Mouse (Mus musculus) cerebellum, adult (tissue): ENCODE data around the gene Cradd.

Experiments used
- ATAC-seq: cut with Nextera tagmentation; 2 replicates; pipeline ENCODE4 v1.9.2; 2017; ENCODE audit warnings: mild to moderate bottlenecking, moderate library complexity, mixed read lengths; ENCODE audit not compliant: insufficient number of reproducible peaks, low FRiP score, low TSS enrichment

Gene Cradd

DNA sequence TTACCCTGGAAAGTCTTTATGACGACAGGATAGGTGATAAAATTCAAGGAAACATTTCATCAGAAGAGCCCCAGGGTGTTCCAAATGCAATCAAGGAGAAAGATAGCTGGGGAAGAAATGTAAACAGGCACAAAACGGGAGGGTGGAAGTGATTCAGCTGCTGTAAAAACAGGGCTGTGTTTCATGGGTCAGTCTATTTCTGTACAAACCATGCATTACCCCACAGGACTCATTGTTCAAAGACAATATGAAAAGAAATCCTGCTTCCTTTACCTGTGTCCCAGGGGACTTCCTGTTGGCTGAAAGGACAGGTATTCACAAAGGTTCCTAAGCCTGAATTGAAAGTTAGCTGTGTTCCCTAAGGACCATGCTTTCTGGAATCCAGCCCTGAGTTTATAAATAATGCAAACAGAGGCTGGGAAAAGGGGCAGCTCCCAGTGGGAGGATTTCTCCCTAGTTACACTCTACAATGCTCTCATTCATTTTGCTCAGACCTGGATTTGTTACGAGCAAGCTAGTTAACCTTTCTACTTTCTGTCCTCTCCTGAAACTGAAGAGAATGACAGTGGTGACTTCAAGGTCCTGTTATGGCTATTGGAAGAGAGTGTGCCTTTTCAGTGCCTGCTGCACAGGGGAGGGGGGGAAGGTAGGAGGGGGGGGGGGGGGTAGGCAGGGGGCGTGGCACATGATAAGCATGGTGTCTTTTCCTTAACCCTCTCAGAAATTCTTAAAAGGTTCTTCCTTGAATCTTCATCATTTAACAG lies 13.0 kb upstream of the Cradd start:
- no peak for ATAC-seq

GRCm38 (mm10) chr10:95334826-95335225 lies 10.9 kb upstream of the Cradd start:
- ATAC-seq, result no peak

DNA sequence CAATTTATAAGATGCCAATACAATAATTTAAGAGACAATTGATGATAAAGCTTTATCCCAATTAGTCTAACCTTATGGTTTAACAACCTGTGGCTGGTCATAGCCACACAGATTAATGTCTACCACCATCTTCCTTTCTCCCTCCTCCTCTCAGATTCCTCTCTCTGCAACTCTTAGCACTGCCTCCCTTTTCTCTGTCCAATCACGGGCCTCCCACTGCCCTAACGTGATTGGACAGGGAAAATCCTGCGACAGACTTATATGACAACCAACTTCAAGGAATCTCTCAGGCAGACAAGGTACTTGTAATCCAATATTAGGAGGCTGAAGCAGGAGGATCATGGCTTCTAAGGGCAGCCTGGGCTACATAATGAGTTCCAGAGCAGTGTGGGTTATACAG lies 8.7 kb upstream of the Cradd start:
- ATAC-seq, result no peak

DNA sequence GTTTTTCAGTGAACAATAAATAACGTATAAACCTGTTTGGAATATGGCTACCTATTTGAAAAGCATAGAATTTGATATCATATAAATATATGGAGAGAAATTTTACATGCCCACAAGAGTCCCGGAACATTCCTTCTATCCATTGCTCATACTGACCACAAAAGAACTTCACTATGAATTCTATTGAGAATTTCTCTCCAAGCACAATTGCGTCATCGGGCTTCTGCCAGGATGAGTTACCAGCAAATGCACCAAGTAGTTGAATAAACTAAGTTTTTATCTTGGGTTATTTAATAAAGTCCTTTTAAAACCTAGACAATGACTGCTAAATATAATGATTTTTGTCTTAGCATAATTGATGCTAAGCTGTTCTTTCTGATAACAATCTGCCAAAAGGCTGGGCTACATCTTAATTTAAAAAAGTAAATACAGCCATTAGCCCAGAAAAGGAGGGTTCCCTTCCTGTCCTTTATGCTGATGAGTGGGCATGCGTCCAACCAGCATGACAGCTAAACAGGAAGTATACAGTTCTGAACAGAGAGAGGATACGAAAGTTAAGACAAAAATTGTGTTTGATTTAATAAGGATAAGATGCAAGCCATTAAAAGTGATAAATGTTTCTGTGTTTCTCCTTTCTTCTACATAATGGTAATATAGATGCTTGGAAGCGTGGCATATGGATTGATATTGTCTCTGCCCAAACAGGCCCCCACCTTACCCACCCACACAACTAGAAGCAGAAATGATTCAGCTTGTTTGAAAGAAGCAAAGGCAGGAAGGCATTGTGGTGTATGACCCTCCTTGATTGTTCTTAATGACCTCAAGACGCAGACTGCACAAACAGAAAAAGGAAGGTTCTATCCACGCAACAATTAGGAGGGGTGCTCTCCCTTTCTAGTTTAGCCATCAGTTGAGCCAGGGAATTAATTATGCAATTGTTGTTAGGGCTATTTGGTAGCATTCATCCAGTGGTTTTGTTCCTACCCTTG lies 6.7 kb upstream of the Cradd start:
- no peak for ATAC-seq

- ATAC-seq, result no peak
Observed at GRCm38 (mm10) chr10:95329884-95330283, 6.0 kb upstream of the Cradd start.

GRCm38 (mm10) chr10:95324278-95324631 lies 322 bp upstream of the Cradd start:
- no peak for ATAC-seq

GRCm38 (mm10) chr10:95322076-95323070 lies 1.6 kb downstream of the Cradd start:
- ATAC-seq, result peak; percentile 91

DNA sequence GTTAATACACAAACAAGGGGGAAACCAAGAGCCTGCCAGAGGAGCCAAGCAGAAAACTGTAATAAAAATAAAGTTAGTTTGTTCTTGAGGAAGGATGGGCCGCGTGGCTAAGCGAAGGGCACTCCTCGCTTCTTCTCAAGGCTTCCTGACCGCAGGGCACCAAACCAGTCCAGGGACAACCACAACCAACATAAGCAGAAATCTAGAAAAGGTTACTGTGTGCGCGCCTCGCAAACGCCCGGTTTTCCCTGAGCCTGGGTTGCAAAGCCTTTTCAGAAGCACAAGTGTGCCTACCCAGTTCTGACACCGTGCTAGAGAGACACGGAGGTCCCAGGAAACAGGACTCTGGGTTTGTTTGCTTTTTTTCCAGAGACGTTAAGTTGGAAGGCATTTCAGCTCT lies 4.9 kb downstream of the Cradd start:
- no peak for ATAC-seq

DNA sequence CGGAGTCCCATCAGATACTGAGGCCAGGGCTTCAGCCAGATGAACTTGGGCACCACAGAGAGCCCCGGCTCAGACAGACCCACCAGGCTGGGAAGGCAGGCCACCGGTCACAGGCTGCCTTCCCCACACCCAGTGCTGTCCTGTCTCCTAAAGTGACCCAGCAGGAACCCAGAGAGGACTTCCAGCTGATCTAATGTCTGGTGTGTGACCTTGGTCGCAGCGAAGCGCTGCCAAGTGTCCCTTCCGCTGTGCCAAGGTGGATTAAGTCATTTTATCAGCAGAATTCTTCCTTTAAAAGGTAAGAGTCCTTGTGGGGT lies 5.6 kb downstream of the Cradd start:
- ATAC-seq, result no peak

DNA sequence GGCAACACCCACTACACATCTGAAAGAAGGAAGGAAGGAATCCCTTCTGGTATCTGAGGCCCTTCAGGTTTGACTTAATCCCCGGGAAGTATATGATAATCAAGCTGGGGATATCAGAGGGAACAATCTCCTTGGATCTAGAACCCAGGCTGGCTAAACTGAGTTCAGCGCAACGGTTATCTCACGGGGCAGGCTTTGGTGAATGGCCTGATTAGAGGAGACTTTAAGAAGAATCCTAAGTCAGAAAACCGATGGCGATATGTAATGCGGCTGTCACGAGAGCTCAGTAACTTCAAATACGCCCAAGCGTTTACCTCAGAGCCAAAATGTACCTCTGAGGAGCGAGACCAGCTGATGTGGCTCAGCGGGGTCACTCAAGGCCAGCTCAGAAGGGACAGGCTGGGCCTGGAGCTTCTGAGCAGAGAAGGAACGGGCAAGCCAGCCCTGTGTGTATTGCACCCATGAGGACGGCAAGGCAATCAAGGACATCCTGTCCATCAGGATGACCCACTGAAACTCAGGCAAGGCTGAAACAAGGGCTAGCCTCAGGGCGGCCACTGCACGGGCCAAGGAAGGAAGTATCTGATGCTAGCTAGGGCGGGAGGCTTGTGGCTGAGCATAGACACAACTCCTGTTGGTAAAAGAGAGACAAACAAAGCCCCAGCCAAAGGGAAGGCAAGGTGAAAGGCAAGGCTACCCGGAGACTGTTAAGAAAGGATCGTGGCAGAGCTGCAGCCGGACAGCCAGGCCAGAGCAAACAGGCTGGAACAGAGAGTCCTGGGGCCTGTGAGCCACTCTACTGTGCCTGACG lies 6.1 kb downstream of the Cradd start:
- no peak for ATAC-seq

DNA sequence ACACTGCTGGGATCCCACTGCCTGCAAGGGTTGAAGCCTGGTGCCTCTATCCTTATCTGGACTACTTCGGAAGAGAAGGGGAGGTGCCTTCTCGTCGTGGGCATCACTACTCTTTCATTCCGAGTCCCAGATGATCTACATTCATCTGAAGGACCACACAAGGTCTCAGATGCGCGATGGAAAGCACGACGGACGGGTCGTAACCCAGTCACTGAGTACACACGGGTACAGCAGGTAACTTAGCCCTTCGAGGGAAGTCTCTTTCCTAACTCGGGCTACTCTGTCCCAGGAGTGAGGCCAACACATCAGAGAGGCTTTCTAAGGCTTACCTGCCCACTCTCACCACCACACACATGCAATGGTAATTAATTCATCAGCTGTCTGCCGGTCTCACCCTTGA lies 6.8 kb downstream of the Cradd start:
- ATAC-seq, result no peak

DNA sequence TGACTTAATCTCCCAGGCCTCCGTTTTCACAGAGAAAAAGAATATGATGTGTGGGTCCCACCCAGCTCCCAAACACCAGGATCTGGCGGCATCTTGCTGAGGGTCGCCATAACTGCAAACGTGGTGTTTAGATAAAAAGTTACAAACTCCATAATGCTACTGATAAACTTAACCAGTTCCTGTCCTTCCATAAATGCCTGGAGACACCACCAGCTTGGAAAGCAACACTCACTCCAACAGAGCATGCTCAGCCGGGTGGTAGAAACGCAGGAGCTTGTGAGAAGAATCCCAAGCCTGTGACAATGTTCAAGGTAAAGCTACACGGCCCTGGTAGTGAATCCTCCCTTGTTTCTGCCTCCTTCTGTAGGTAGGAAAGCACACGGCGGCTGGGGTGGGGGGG lies 7.3 kb downstream of the Cradd start:
- ATAC-seq, result no peak

- no peak for ATAC-seq
Observed at GRCm38 (mm10) chr10:95315801-95316474, 8.0 kb downstream of the Cradd start.

- ATAC-seq, result no peak
Observed at GRCm38 (mm10) chr10:95315321-95315720, 8.6 kb downstream of the Cradd start.

DNA sequence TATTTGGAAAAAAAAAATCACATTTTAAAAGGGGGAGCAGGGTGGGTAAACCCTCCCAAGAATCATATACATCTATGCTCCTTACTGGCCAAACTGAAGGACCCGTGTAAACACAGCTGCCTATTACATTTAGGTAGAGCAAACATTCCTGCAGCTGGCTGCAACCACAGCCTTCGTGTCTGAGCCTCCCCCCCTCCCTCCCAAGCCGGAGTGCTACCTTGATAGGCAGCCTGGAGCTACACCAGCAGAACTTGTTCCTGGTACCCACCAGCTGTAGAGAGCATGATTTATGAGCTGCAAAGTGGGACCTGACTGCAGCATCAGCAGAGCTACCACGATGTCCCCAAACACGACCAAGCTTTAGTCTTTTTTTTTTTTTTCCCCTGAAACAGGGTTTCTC lies 9.9 kb downstream of the Cradd start:
- ATAC-seq, result no peak

GRCm38 (mm10) chr10:95313524-95313923 lies 10.4 kb downstream of the Cradd start:
- ATAC-seq, result no peak

DNA sequence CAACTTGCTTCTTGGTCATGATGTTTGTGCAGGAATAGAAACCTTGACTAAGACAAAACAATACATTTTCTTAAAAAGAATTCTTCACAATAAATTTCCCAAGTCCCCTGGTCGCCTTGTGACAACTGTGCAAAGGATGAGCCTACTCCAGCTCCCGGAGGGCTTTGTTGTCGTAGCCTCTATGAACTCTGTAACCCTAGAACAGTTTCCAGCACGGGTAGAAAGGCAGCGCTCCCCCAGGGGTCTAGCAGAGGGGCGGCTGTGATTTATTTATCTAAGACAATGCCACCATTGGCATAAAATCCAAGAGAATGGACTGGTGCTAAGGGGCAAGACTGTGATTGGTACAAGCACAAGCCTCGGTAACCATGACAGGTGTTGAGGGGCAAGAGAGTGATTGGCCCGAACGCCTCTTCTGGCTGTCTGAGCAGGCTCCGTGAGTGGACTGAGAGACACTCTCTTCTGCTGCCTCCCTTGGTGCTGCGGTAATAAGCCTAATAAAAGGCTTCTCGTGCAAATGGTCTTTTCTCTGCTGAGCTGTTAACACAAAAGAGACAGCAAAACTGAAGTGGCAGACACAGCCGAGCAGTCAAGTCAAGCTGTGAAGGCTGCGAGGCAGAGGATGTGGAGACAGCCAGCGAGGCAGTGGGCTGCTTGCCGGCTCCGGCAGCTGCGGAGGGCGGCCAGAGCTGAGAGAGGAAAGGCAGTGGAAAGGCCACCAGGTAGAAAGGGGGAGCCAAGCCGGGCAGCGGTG lies 13.1 kb downstream of the Cradd start:
- no peak for ATAC-seq
